Mouse (Mus musculus) embryo, embryonic 11.5 days (tissue): ENCODE results near the gene Brinp2.

Experiments used
- DNase-seq: peaks from one replicate; pipeline ENCODE4 v3.0.0-alpha.2; 2012; ENCODE audit warnings: low read depth, low spot score

Gene Brinp2

GRCm38 (mm10) chr1:158356051-158356461 is at the start of gene Brinp2:
Brinp2 (minus strand) TSS chr1:158356326.
- peak; percentile 55 for DNase-seq

- no peak for DNase-seq
These were observed 44.8 kb upstream of the Brinp2 start for GRCm38 (mm10) chr1:158400898-158401297.

- no peak for DNase-seq
These were observed 40.9 kb upstream of the Brinp2 start for GRCm38 (mm10) chr1:158397058-158397457.

- no peak for DNase-seq
These were observed 34.6 kb upstream of the Brinp2 start for GRCm38 (mm10) chr1:158390693-158391092.

GRCm38 (mm10) chr1:158388995-158389394 is 32.9 kb upstream of the Brinp2 start:
- DNase-seq: no peak

- no peak for DNase-seq
These were observed 30.7 kb upstream of the Brinp2 start for GRCm38 (mm10) chr1:158386781-158387180.

GRCm38 (mm10) chr1:158385311-158385710 is 29.2 kb upstream of the Brinp2 start:
- DNase-seq: no peak

GRCm38 (mm10) chr1:158383210-158383609 is 27.1 kb upstream of the Brinp2 start:
- DNase-seq: no peak

GRCm38 (mm10) chr1:158382277-158382676 is 26.2 kb upstream of the Brinp2 start:
- no peak for DNase-seq

- no peak for DNase-seq
These were observed 8.3 kb upstream of the Brinp2 start for GRCm38 (mm10) chr1:158364461-158364860.

GRCm38 (mm10) chr1:158362292-158363101 is 6.4 kb upstream of the Brinp2 start:
- no peak for DNase-seq

GRCm38 (mm10) chr1:158361964-158362291 is 5.8 kb upstream of the Brinp2 start, which contains the start of gene Astn1:
Astn1 (plus strand) TSS chr1:158362273.
- no peak for DNase-seq

- DNase-seq: no peak
These were observed 712 bp downstream of the Brinp2 start for GRCm38 (mm10) chr1:158355177-158356050.

- DNase-seq: no peak
These were observed 2.3 kb downstream of the Brinp2 start for GRCm38 (mm10) chr1:158353656-158354371.

- no peak for DNase-seq
These were observed 12.8 kb downstream of the Brinp2 start for GRCm38 (mm10) chr1:158343243-158343714.

GRCm38 (mm10) chr1:158328839-158329238 is 27.3 kb downstream of the Brinp2 start:
- DNase-seq: no peak

- DNase-seq: no peak
These were observed 28.0 kb downstream of the Brinp2 start for GRCm38 (mm10) chr1:158328126-158328525.

- DNase-seq: no peak
These were observed 32.8 kb downstream of the Brinp2 start for GRCm38 (mm10) chr1:158323325-158323724.

GRCm38 (mm10) chr1:158310426-158311156 is 45.5 kb downstream of the Brinp2 start:
- DNase-seq: no peak

GRCm38 (mm10) chr1:158297042-158297441 is 59.1 kb downstream of the Brinp2 start:
- DNase-seq: no peak

GRCm38 (mm10) chr1:158296287-158296931 is 59.7 kb downstream of the Brinp2 start:
- DNase-seq: no peak
